Mouse (Mus musculus) small intestine, adult 2 months (tissue): ENCODE data around the gene Nans.

ENCODE experiments used
- CTCF ChIP-seq: fragments of 200-500 bp; IDR thresholded peaks from 2 replicates; pipeline ENCODE4 v1.5.1; 2012; ENCODE audit warnings: low read depth, mild to moderate bottlenecking, control low read depth, inconsistent platforms, low read length, moderate library complexity, mixed read lengths; ENCODE audit not compliant: insufficient replicate concordance, insufficient read length; ENCODE audit errors: extremely low read depth
- POLR2A ChIP-seq: fragments of 200-500 bp; IDR thresholded peaks from 2 replicates; pipeline ENCODE4 v1.6.1; 2012; ENCODE audit warnings: low read depth, mild to moderate bottlenecking, control low read depth, inconsistent platforms, low read length, moderate library complexity

DNA sequence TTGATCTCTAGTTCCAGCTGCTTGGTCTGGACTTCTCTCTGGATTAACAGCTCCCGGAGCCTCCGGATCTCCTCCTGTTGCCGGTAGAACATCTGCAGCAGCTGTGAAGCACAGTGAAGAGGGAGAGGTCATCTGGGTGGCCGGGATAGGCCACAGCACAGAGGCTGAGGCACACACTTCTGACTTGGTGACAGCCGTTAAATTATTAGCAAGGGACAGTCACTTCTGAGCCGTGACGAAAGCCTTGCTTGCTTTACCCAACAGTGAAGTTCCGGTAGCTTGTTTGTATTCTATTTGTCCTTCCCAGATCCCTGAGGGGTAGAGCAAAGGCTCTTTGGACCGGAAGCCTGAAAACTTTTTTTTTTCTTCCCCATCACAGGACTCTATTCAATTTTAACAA, 50.1 kb downstream of the Nans start:
- TF ChIP-seq POLR2A = no peak
- no peak for TF ChIP-seq CTCF
